ENCODE assay signal across 18 mouse cellular contexts in genomic region chr5:122700837-122701212, GRCm38 (mm10). TPM values are rescaled to one million over a fixed set of nuclear protein-coding genes. Genes with fewer than 3 reads are reported as not detected.
DNase-seq lines count a peak whose midpoint lies in the region; ATAC-seq and TF ChIP-seq lines count a peak whose summit lies in the region.
"Had no signal": no experiment of that assay in that cellular context is flagged by ENCODE, and none has a peak within 500 bp of the region (broad histone marks: within the 10 kb centered on the region; RNA-seq: fewer than 3 reads in every experiment).

No protein-coding gene starts in this region.

- no peaks in the 10 kb centered on the region for H3K36me3 ChIP-seq in G1E (replicated peaks)
- no peaks in the 10 kb centered on the region for H3K36me3 ChIP-seq in macrophage (ENCODE audit: inconsistent target)
- H3K36me3 ChIP-seq: embryonic facial prominence, embryonic 13.5 days; lung, embryonic 15.5 days; midbrain, embryonic 15.5 days had no signal

- DNase-seq in G1E (ENCODE audit: low spot score): peak; percentile 90
- peak; percentile 60 for DNase-seq in c-Kit-positive CD71-positive TER-119-positive erythroid progenitor cells, embryonic 14.5 days (ENCODE audit: low spot score)
- peak; percentile 75 for DNase-seq in large intestine, adult 2 months (ENCODE audit: low read depth, low spot score)
- DNase-seq in thymus, postnatal 14 days: no peak
- no peak for DNase-seq in cerebellum, postnatal 4 days (ENCODE audit: low spot score in 2 of 2)
- no peak for DNase-seq in testis, postnatal 10 days (ENCODE audit: low spot score)
- DNase-seq in thymus, postnatal 10 days (ENCODE audit: low spot score in 2 of 2): no peak
- DNase-seq: cerebellum, postnatal 14 days; gastrocnemius, adult 2 months; heart, postnatal 14 days; kidney, postnatal 10 days; layer of hippocampus, adult 9-11 months had no signal

- H3K4me3 ChIP-seq in G1E (ENCODE audit: low read depth, low read length) (no peak overlapping the region; the same call in 1 of the 2 replicates), macrophage (ENCODE audit: inconsistent target) (no peak overlapping the region)
- H3K4me3 ChIP-seq: embryonic facial prominence, embryonic 13.5 days; gastrocnemius, adult 2 months; lung, embryonic 15.5 days; midbrain, embryonic 15.5 days had no signal

- no peaks in the 10 kb centered on the region for H3K27me3 ChIP-seq in G1E (ENCODE audit: insufficient read depth, low read length)
- H3K27me3 ChIP-seq: embryonic facial prominence, embryonic 13.5 days; lung, embryonic 15.5 days; midbrain, embryonic 15.5 days had no signal

- TF ChIP-seq CTCF in G1E (IDR thresholded peaks at IDR 0.05; ENCODE audit: low read depth, low read length): no peak

- ATAC-seq in G1E (ENCODE audit: extremely low read depth, insufficient number of reproducible peaks, low FRiP score, poor library complexity, severe bottlenecking): peak; percentile 75
- ATAC-seq: forebrain, embryonic 14.5 days; hindbrain, postnatal 0 days; midbrain, embryonic 15.5 days had no signal

- peaks cover 82% of the 10 kb centered on the region for H3K4me1 ChIP-seq in G1E (ENCODE audit: insufficient read depth, low read depth, low read length)
- H3K4me1 ChIP-seq: embryonic facial prominence, embryonic 13.5 days; midbrain, embryonic 15.5 days had no signal

- H3K27ac ChIP-seq in macrophage: peak overlapping the region; percentile 91
- H3K27ac ChIP-seq: embryonic facial prominence, embryonic 13.5 days; gastrocnemius, adult 2 months; hindbrain, postnatal 0 days; lung, embryonic 15.5 days; midbrain, embryonic 15.5 days had no signal

- 13% methylated on average over 5 of the region's 5 CpGs for WGBS in large intestine, adult 2 months
- 49% methylated on average over 5 of the region's 5 CpGs for WGBS in macrophage (ENCODE audit: missing documents)

- H3K9me3 ChIP-seq in G1E (replicated peaks): no peaks in the 10 kb centered on the region
- H3K9me3 ChIP-seq: embryonic facial prominence, embryonic 13.5 days; lung, embryonic 15.5 days; midbrain, embryonic 15.5 days had no signal

- H3K79me2 ChIP-seq in macrophage (ENCODE audit: inconsistent target): no peaks in the 10 kb centered on the region

RNA-seq across cellular contexts. Expression of gene P2rx4, which starts 6.5 kb away (rescaled TPM):
- 44.0 and 47.2 TPM in 2 replicates for total RNA-seq in G1E (2014; fragmentation: Nextera tagmentation)
- total RNA-seq in G1E (2017): 61.2 and 67.0 TPM in 2 replicates
- polyA plus RNA-seq in G1E (2012): 4.9 and 12.1 TPM in 2 replicates
- polyA plus RNA-seq in large intestine, adult 2 months (2012; rRNA removed): 62.4 and 84.2 TPM in 2 replicates
- 1,000 to 10,000 TPM in 5 of 26 experiments, 100 to 1,000 TPM in 21; 271 to 1,208 (median 683) TPM for total RNA-seq in macrophage (2018; cell fraction: chromatin; rRNA removed)
- total RNA-seq in macrophage (2018; cell fraction: cytosol; rRNA removed): 100 to 1,000 TPM; 257 to 838 (median 484) TPM
- 1,000 to 10,000 TPM in 10 of 26 experiments, 100 to 1,000 TPM in 16; 418 to 1,412 (median 857) TPM for total RNA-seq in macrophage (2018; cell fraction: nucleus; rRNA removed)
- 203 to 517 TPM (median 444 TPM) in 3 replicates for polyA plus RNA-seq in macrophage (2018)

RNA-seq across cellular contexts. Expression of gene P2rx7, which starts 57.1 kb away (rescaled TPM):
- total RNA-seq in G1E (2014; fragmentation: Nextera tagmentation) (9.0 and 12.9 TPM in 2 replicates), G1E (2017) (7.2 and 8.9 TPM in 2 replicates)
- polyA plus RNA-seq in G1E (2012) (0.72 and 1.1 TPM in 2 replicates), macrophage (2018) (38.1 to 80.9 TPM (median 46.6 TPM) in 3 replicates)
- 18.6 and 21.4 TPM in 2 replicates for polyA plus RNA-seq in large intestine, adult 2 months (2012; rRNA removed)
- 100 to 1,000 TPM in 17 of 26 experiments, 10 to 100 TPM in 9; 73.4 to 206 (median 130) TPM for total RNA-seq in macrophage (2018; cell fraction: chromatin; rRNA removed)
- total RNA-seq in macrophage (2018; cell fraction: cytosol; rRNA removed): 10 to 100 TPM; 32.7 to 82.9 (median 53.9) TPM
- 100 to 1,000 TPM in 18 of 26 experiments, 10 to 100 TPM in 8; 59.7 to 190 (median 119) TPM for total RNA-seq in macrophage (2018; cell fraction: nucleus; rRNA removed)

Comparison
In these comparisons a context has a peak if more than half of its experiments do, and no peak if none do; other contexts are left out.
1. DNase-seq: peak in G1E (single experiment), c-Kit-positive CD71-positive TER-119-positive erythroid progenitor cells, embryonic 14.5 days (single experiment) and large intestine, adult 2 months (single experiment); none in thymus, postnatal 14 days (single experiment), cerebellum, postnatal 4 days (0 of 2), testis, postnatal 10 days (single experiment) and thymus, postnatal 10 days (0 of 2).